Mouse (Mus musculus) bone marrow macrophage, adult 2 months (primary cell): ENCODE data around the gene Pde1c.

Source experiments
- CTCF ChIP-seq: IDR thresholded peaks from 2 replicates; pipeline ENCODE4 v1.5.1; 2012; ENCODE audit warnings: low read depth, mild to moderate bottlenecking, low read length, moderate library complexity
- POLR2A ChIP-seq: IDR thresholded peaks from 2 replicates; pipeline ENCODE4 v1.6.1; 2012; ENCODE audit warnings: mild to moderate bottlenecking, low read depth, low read length, borderline replicate concordance

GRCm38 (mm10) chr6:56284821-56285220 is 284.1 kb downstream of the Pde1c start:
- TF ChIP-seq POLR2A (no peak), CTCF (no peak)
